Mouse (Mus musculus) liver, embryonic 16.5 days (tissue): ENCODE measurements at regions not wholly inside any gene's neighbourhood (a gene's known extent, or its start where the extent isn't known, plus 50 kb on each side); places are given as distances from the start of the nearest gene placed in this dataset.

Source experiments
- ATAC-seq: fragments of 200-750 bp; cut with Nextera tagmentation; 2 replicates; pipeline ENCODE4 v1.8.0; 2017; ENCODE audit warnings: low read depth, mild to moderate bottlenecking, moderate number of reproducible peaks, moderate library complexity
- H3K27ac ChIP-seq: fragments of 300-500 bp; sonication (generic); 2 replicates; pipeline ENCODE4 v1.5.1; 2014; ENCODE audit warnings: mild to moderate bottlenecking, low read length
- H3K27me3 ChIP-seq: fragments of 300-500 bp; sonication (generic); 2 replicates; pipeline ENCODE4 v1.6.1; 2014; ENCODE audit warnings: low read depth, low read length, mixed read lengths; ENCODE audit not compliant: control insufficient read depth, insufficient read depth
- H3K36me3 ChIP-seq: fragments of 300-500 bp; sonication (generic); 2 replicates; pipeline ENCODE4 v1.6.1; 2014; ENCODE audit warnings: mild to moderate bottlenecking; ENCODE audit not compliant: control insufficient read depth, insufficient read depth
- H3K4me1 ChIP-seq: fragments of 300-500 bp; sonication (generic); 2 replicates; pipeline ENCODE4 v1.6.1; 2014; ENCODE audit warnings: low read depth, low read length, mixed read lengths; ENCODE audit not compliant: control insufficient read depth
- H3K4me2 ChIP-seq: fragments of 300-500 bp; sonication (generic); 2 replicates; pipeline ENCODE4 v1.6.1; 2014; ENCODE audit warnings: low read depth, low read length, mixed read lengths
- H3K4me3 ChIP-seq: fragments of 300-500 bp; sonication (generic); 2 replicates; pipeline ENCODE4 v1.5.1; 2014; ENCODE audit warnings: low read depth, mild to moderate bottlenecking, low read length
- H3K9ac ChIP-seq: fragments of 300-500 bp; sonication (generic); 2 replicates; pipeline ENCODE4 v1.6.1; 2014; ENCODE audit warnings: low read depth, low read length
- H3K9me3 ChIP-seq: fragments of 300-500 bp; sonication (generic); replicated peaks from 2 replicates; pipeline ENCODE4 v1.6.1; 2016; ENCODE audit warnings: low read length; ENCODE audit not compliant: control insufficient read depth
- WGBS: fragments of 180-500 bp; shearing (Covaris S2); extraction: QIAGEN DNeasy Blood & Tissue Kit; methylation state at CpG from one replicate; pipeline ENCODE4 v1.1.7; 2014; ENCODE audit not compliant: insufficient replicate concordance; 5-methylcytosine and 5-hydroxymethylcytosine counted together

- 27% methylated on average over 8 of the region's 8 CpGs for WGBS
- Histone ChIP-seq H3K27ac (no peak overlapping the region), H3K4me1 (no peaks in the 10 kb centered on the region), H3K9me3 (no peaks in the 10 kb centered on the region), H3K9ac (no peak overlapping the region), H3K4me3 (no peak overlapping the region), H3K27me3 (no peaks in the 10 kb centered on the region), H3K36me3 (no peaks in the 10 kb centered on the region), H3K4me2 (no peak overlapping the region)
- ATAC-seq = no peak
Observed at GRCm38 (mm10) chr4:54758501-54758829, 186.4 kb upstream of the Zfp462 start.

DNA sequence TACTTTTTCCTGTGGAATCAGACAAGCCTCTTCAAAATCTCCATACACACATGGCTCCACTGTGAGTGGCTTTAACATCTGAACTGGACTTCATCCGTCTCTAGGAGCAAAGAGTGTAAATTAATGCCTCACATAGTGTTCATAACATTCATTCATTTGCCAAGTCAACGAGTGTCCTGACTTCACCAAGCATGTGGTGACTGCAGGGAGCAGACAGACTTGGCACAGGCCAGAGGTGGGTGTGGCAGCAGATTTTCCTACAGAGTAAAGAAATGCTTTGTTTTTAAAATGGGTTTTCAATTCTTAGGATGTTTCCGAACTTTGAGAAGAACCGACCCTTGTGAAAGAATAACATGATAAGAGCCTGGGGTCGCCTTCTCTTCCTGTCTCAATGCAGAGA, 183.6 kb upstream of the Zfp462 start:
- Histone ChIP-seq H3K9me3 (no peaks in the 10 kb centered on the region), H3K27me3 (no peaks in the 10 kb centered on the region), H3K4me1 (no peaks in the 10 kb centered on the region), H3K9ac (no peak overlapping the region), H3K36me3 (no peaks in the 10 kb centered on the region), H3K27ac (no peak overlapping the region), H3K4me2 (no peak overlapping the region), H3K4me3 (no peak overlapping the region)
- 34% methylated on average over 5 of the region's 5 CpGs for WGBS
- ATAC-seq = no peak

DNA sequence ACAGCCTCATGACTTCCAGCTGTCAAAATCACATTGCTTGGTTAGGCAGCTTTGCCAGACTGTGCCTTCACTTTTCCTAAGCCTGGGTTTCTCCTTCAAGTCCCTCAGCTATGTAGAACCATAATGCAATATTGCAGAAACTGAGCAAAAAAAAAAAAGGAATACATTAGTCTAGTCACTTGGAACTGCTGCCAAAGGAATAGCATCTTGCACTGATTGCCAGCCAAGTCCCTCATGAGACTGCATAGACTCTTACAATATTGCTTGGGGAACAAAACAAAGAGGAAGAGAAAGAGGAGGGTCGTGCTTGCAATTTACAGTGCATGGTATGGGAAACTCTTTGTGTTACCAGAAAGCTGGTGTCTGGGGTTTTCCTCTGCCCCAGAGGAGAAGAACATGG, 179.8 kb upstream of the Zfp462 start:
- Histone ChIP-seq H3K4me3 (no peak overlapping the region), H3K27ac (no peak overlapping the region), H3K36me3 (no peaks in the 10 kb centered on the region), H3K9me3 (no peaks in the 10 kb centered on the region), H3K4me2 (no peak overlapping the region), H3K4me1 (no peaks in the 10 kb centered on the region), H3K9ac (no peak overlapping the region), H3K27me3 (no peaks in the 10 kb centered on the region)
- WGBS = 33% methylated on average over 1 of the region's 1 CpGs
- no peak for ATAC-seq

DNA sequence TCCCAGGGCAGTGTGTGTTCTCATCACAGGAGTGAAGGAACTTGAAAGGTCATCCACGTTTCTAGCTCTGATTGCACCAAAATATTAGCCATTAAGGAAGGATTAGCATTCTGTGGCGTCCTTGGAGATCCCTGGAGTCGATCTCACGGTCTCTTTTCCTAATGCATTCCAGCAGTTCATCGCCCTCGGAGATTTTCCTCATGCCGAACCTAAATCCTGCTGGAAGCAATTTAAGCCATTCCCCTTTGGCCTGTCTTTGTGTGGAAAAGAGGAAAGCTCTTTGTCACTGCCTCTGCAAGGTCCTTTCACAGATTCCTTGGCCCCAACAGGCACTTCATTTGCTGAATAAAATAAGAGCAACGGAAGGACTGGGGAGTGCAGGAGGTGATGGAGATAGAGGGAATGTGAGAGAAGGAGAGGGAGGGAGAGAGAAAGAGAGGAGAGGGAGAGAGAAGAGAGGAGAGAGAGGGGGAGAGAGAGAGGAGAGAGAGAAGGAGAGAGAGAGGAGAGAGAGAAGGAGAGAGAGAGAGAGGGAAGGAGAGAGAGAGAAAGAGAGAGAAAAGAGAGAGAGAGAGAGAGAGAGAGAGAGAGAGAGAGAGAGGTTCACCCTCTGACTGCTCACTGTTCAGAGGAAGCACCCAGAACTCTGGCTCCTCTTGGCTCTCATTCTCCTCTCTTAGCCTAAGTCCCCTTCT, 177.2 kb upstream of the Zfp462 start:
- no peak for ATAC-seq
- Histone ChIP-seq H3K4me2 (no peak overlapping the region), H3K9ac (no peak overlapping the region), H3K36me3 (no peaks in the 10 kb centered on the region), H3K27ac (no peak overlapping the region), H3K9me3 (no peaks in the 10 kb centered on the region), H3K27me3 (no peaks in the 10 kb centered on the region), H3K4me1 (no peaks in the 10 kb centered on the region), H3K4me3 (no peak overlapping the region)
- 56% methylated on average over 8 of the region's 8 CpGs for WGBS

DNA sequence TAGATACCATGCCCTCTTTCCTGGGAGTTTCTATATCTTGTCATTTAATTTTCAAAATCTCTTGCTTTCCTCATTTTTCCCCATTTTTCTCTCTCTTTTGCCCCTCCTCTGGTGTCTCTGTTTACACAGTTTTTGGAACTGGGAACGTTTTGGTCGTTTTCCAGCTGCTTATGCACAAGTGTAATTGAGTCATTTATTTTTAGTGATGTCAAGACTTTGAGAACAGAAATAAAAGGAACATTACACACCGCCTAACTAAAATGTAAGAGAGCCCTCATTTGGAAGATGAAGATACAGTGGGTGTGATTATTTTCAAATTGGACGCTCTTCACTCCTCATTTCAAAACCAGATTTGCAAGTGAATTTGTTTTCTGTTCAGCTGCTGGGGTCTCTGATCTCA, 176.0 kb upstream of the Zfp462 start:
- Histone ChIP-seq H3K4me3 (no peak overlapping the region), H3K9ac (no peak overlapping the region), H3K27me3 (no peaks in the 10 kb centered on the region), H3K4me2 (no peak overlapping the region), H3K27ac (no peak overlapping the region), H3K36me3 (no peaks in the 10 kb centered on the region), H3K4me1 (no peaks in the 10 kb centered on the region), H3K9me3 (no peaks in the 10 kb centered on the region)
- 53% methylated on average over 4 of the region's 4 CpGs for WGBS
- ATAC-seq = no peak

- WGBS = 65% methylated on average over 4 of the region's 4 CpGs
- no peak overlapping the region for H3K4me2 ChIP-seq
- H3K27me3 ChIP-seq = no peaks in the 10 kb centered on the region
- no peak for ATAC-seq
- no peaks in the 10 kb centered on the region for H3K9me3 ChIP-seq
- no peak overlapping the region for H3K4me3 ChIP-seq
- H3K27ac ChIP-seq = no peak overlapping the region
- no peaks in the 10 kb centered on the region for H3K36me3 ChIP-seq
- H3K4me1 ChIP-seq = no peaks in the 10 kb centered on the region
- H3K9ac ChIP-seq = no peak overlapping the region
Observed at GRCm38 (mm10) chr4:54774066-54774465, 170.8 kb upstream of the Zfp462 start.

- Histone ChIP-seq H3K4me3 (no peak overlapping the region), H3K36me3 (no peaks in the 10 kb centered on the region), H3K27ac (no peak overlapping the region), H3K27me3 (no peaks in the 10 kb centered on the region), H3K9ac (no peak overlapping the region), H3K9me3 (no peaks in the 10 kb centered on the region), H3K4me1 (no peaks in the 10 kb centered on the region), H3K4me2 (no peak overlapping the region)
- no peak for ATAC-seq
Observed at GRCm38 (mm10) chr4:54774717-54775116, 170.1 kb upstream of the Zfp462 start.

DNA sequence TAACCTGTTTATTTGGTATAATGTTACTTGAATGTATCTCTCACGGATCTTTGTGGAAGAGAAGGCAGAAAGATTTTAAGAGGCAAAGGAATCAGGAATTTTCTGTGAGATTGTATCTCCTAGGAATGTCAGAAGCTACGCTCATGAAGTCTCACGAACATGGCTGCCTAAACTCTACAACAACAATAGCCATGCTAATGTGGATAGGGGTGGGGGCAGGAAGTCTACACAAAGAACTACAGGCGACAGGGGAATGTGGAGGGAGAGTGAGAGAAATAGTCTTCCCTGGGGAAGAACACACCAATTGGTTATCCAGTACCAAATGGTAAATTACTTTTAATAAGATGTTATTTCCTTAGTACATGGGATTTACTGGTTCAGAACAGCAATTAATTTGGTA, 164.3 kb upstream of the Zfp462 start:
- Histone ChIP-seq H3K4me1 (no peaks in the 10 kb centered on the region), H3K4me3 (no peak overlapping the region), H3K9ac (no peak overlapping the region), H3K4me2 (no peak overlapping the region), H3K27ac (no peak overlapping the region), H3K9me3 (no peaks in the 10 kb centered on the region), H3K36me3 (no peaks in the 10 kb centered on the region), H3K27me3 (no peaks in the 10 kb centered on the region)
- 40% methylated on average over 4 of the region's 4 CpGs for WGBS
- no peak for ATAC-seq

DNA sequence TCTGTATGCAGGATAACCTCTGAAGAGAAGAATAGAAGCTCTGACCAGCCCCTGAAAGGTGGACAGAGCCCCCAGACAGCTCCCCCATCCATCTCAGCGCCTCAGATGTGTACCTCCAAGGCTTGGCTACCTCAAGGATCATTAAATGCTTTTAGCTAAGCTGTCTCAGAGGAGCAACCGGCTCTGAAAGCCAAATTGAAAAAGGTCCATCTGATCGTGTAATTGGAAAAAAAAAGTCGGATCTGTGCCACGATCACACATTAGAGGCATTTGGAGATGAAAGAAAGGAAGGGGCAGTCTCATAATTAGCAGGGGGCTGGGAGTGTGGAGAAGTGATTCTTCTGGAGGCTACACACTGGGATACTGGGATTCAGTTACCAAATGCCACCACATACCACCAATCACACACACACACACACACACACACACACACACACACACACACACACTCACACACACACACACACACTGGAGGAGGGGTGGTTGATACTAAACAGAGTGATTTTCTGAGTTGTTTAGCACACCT, 153.6 kb upstream of the Zfp462 start:
- no peak overlapping the region for H3K9ac ChIP-seq
- H3K36me3 ChIP-seq = no peaks in the 10 kb centered on the region
- WGBS = 72% methylated on average over 5 of the region's 5 CpGs
- H3K27ac ChIP-seq = no peak overlapping the region
- H3K27me3 ChIP-seq = no peaks in the 10 kb centered on the region
- H3K4me3 ChIP-seq = no peak overlapping the region
- no peaks in the 10 kb centered on the region for H3K9me3 ChIP-seq
- no peak overlapping the region for H3K4me2 ChIP-seq
- no peaks in the 10 kb centered on the region for H3K4me1 ChIP-seq
- no peak for ATAC-seq
